Mouse (Mus musculus): ENCODE data around the gene Aars2. TPM values are rescaled to one million over a fixed set of nuclear protein-coding genes. Genes with fewer than 3 reads are reported as not detected.

Gene Aars2
- polyA plus RNA-seq (2015; fragmentation: Nextera tagmentation; extraction: Ambion mirVana), result 17.6 and 19.4 TPM in 2 replicates

DNA sequence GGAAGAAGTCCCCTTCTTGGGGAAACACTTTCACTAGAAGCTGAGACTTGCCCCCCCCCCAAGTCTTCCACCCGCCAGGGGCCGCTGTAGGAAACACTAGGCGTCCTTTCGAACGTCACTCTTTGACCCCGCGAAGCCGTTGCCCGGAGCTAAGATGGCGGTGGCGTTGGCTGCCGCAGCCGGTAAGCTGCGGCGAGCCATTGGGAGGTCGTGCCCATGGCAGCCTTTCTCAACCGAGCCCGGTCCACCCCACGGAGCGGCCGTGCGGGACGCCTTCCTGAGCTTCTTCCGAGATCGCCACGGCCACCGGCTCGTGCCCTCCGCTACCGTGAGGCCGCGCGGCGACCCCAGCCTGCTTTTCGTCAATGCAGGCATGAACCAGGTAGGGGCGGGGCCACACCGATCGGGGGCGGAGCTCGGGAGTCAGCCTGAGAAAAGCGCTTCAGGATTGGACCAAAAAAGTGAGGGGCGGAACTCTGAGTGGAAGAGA is at the start of gene Aars2:
Gene Aars2 (plus strand): TSS at position 142 of the 490 bp plus-strand sequence.
- peak; percentile 93 for ATAC-seq
- H3K9me3 ChIP-seq, result no peaks in the 10 kb centered on the region
- peak within 1 kb of the TSS; percentile 78 for H3K9ac ChIP-seq (replicated peaks)
- peak within 1 kb of the TSS; percentile 40 for H3K4me2 ChIP-seq (replicated peaks)
- WGBS, result under 1% methylated on average over 42 of the region's 42 CpGs
- peak within 1 kb of the TSS; percentile 73 for H3K4me3 ChIP-seq (replicated peaks)
- peaks cover 10% of the 10 kb centered on the region for H3K4me1 ChIP-seq (replicated peaks)
- no peaks in the 10 kb centered on the region for H3K27me3 ChIP-seq
- H3K27ac ChIP-seq, result peak within 1 kb of the TSS; percentile 89
- H3K36me3 ChIP-seq, result peaks cover 30% of the 10 kb centered on the region

DNA sequence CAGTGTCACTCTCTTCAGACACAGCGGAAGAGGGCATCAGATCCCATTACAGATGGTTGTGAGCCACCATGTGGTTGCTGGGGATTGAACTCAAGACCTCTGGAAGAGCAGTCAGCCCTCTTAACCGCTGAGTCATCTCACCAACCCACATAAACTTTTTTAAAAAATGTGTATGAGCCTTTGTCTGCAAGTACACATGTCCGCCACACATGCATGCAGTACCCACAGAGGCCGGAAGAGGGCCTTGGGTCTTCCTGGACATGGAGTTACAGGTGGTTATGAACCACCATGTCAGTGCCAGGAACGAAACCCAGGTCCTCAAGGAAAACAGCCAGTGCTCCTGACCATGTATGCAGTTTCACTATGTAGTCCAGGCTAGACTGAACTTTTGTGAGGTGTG is 49.2 kb upstream of the Aars2 start:
- no peak overlapping the region for H3K4me3 ChIP-seq (replicated peaks)

GRCm38 (mm10) chr17:45458516-45458915 is 48.1 kb upstream of the Aars2 start:
- Histone ChIP-seq H3K27ac (no peak overlapping the region), H3K9ac (replicated peaks) (no peak overlapping the region), H3K4me2 (replicated peaks) (no peak overlapping the region), H3K36me3 (no peaks in the 10 kb centered on the region), H3K4me3 (replicated peaks) (no peak overlapping the region), H3K9me3 (no peaks in the 10 kb centered on the region), H3K27me3 (no peaks in the 10 kb centered on the region), H3K4me1 (replicated peaks) (peaks cover 13% of the 10 kb centered on the region)
- 83% methylated on average over 4 of the region's 4 CpGs for WGBS
- ATAC-seq, result no peak

More for the DNA sequence above, 49.2 kb upstream of the Aars2 start:
- no peak overlapping the region for H3K9ac ChIP-seq (replicated peaks)
- H3K27ac ChIP-seq, result no peak overlapping the region; the same call in 1 of the 2 replicates
- ATAC-seq, result no peak
- H3K36me3 ChIP-seq, result no peaks in the 10 kb centered on the region
- H3K4me2 ChIP-seq (replicated peaks), result no peak overlapping the region
- H3K9me3 ChIP-seq, result no peaks in the 10 kb centered on the region
- H3K4me1 ChIP-seq (replicated peaks), result peaks cover 13% of the 10 kb centered on the region
- WGBS, result 91% methylated on average over 5 of the region's 5 CpGs
- H3K27me3 ChIP-seq, result no peaks in the 10 kb centered on the region

GRCm38 (mm10) chr17:45459062-45459461 is 47.6 kb upstream of the Aars2 start:
- no peak for ATAC-seq
- Histone ChIP-seq H3K4me1 (replicated peaks) (peaks cover 13% of the 10 kb centered on the region), H3K4me3 (replicated peaks) (no peak overlapping the region), H3K9ac (replicated peaks) (no peak overlapping the region), H3K4me2 (replicated peaks) (no peak overlapping the region), H3K27ac (no peak overlapping the region), H3K27me3 (no peaks in the 10 kb centered on the region), H3K9me3 (no peaks in the 10 kb centered on the region), H3K36me3 (no peaks in the 10 kb centered on the region)
- 91% methylated on average over 8 of the region's 8 CpGs for WGBS

DNA sequence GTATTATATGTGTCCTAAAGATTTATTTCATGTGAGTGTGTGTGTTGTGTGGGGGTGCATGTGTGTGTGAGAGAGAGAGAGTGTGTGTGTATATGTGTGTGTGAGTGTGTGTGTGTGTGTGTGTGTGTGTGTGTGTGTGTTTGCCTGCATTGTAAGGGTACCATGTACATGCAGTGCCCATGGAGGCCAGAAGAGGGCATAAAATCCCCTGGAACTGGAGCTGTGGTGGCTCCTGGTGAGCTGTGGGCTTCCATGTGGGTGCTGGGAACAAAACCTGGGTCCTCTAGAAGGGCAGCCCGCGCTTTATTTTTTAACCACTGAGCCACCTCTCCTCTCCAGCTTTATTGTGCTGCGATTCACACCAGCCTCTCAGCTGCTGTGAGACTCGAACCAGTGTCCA is 44.1 kb upstream of the Aars2 start:
- Histone ChIP-seq H3K36me3 (no peaks in the 10 kb centered on the region), H3K27me3 (no peaks in the 10 kb centered on the region), H3K9ac (replicated peaks) (no peak overlapping the region), H3K4me2 (replicated peaks) (no peak overlapping the region), H3K4me3 (replicated peaks) (no peak overlapping the region), H3K9me3 (no peaks in the 10 kb centered on the region), H3K27ac (no peak overlapping the region), H3K4me1 (replicated peaks) (no peaks in the 10 kb centered on the region)
- no peak for ATAC-seq
- WGBS, result 91% methylated on average over 4 of the region's 4 CpGs

DNA sequence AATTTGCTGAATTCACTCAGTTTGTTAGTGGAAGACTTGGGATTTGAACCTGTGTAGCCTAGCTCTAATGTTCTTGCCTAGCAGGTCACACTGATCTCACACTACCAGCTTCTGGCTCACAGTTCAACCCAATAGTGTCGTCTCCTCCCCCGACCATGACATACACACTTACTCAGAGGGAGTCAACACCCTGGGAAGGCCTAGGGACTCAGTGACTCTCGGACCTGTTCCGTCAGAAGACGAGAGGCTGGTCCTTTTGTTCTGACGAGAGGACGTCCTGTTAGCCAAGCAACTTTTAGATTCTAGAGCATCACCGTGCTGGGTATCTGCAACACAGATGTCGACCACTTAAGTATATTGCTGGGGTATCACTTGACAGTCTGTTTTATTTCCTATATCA is 42.4 kb upstream of the Aars2 start:
- Histone ChIP-seq H3K4me2 (replicated peaks) (no peak overlapping the region), H3K36me3 (no peaks in the 10 kb centered on the region), H3K27ac (no peak overlapping the region), H3K4me3 (replicated peaks) (no peak overlapping the region), H3K4me1 (replicated peaks) (no peaks in the 10 kb centered on the region), H3K9me3 (no peaks in the 10 kb centered on the region), H3K27me3 (no peaks in the 10 kb centered on the region), H3K9ac (replicated peaks) (no peak overlapping the region)
- no peak for ATAC-seq
- 90% methylated on average over 9 of the region's 9 CpGs for WGBS

DNA sequence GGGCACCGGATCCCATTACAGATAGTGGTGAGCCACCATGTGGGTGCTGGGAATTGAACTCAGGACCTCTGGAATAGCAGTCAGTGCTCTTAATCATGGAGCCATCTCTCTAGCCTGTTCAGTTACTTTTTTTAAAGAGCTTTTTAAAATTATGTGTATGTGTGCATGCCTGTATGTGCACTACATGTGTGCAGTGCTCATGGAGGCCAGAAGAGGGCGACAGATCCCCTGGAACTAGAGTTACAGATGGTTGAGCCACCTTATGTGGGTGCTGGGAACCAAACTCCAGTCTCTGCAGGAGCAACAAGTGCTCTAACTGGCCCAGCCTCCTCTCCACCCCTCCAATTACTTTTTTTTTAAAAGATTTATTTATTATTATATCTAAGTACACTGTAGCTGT is 39.9 kb upstream of the Aars2 start:
- no peak for ATAC-seq
- no peak overlapping the region for H3K9ac ChIP-seq (replicated peaks)
- no peak overlapping the region for H3K4me3 ChIP-seq (replicated peaks)
- no peaks in the 10 kb centered on the region for H3K27me3 ChIP-seq
- no peak overlapping the region for H3K4me2 ChIP-seq (replicated peaks)
- no peaks in the 10 kb centered on the region for H3K9me3 ChIP-seq
- H3K36me3 ChIP-seq, result no peaks in the 10 kb centered on the region
- no peaks in the 10 kb centered on the region for H3K4me1 ChIP-seq (replicated peaks)
- whole genome bisulfite sequencing, result 64% methylated on average over 2 of the region's 2 CpGs
- H3K27ac ChIP-seq, result no peak overlapping the region

GRCm38 (mm10) chr17:45468302-45468701 is 38.3 kb upstream of the Aars2 start:
- H3K4me1 ChIP-seq (replicated peaks), result no peaks in the 10 kb centered on the region
- H3K4me3 ChIP-seq (replicated peaks), result no peak overlapping the region
- H3K4me2 ChIP-seq (replicated peaks), result no peak overlapping the region
- no peaks in the 10 kb centered on the region for H3K9me3 ChIP-seq
- no peaks in the 10 kb centered on the region for H3K27me3 ChIP-seq
- no peak overlapping the region for H3K27ac ChIP-seq
- H3K36me3 ChIP-seq, result no peaks in the 10 kb centered on the region
- WGBS, result 88% methylated on average over 5 of the region's 5 CpGs
- H3K9ac ChIP-seq (replicated peaks), result no peak overlapping the region
- ATAC-seq, result no peak

GRCm38 (mm10) chr17:45470726-45471125 is 35.9 kb upstream of the Aars2 start:
- no peak for ATAC-seq
- WGBS, result 86% methylated on average over 7 of the region's 7 CpGs

GRCm38 (mm10) chr17:45473667-45474066 is 33.0 kb upstream of the Aars2 start:
- no peak for ATAC-seq
- H3K4me2 ChIP-seq (replicated peaks), result no peak overlapping the region
- H3K36me3 ChIP-seq, result no peaks in the 10 kb centered on the region
- no peak overlapping the region for H3K9ac ChIP-seq (replicated peaks)
- no peak overlapping the region for H3K4me3 ChIP-seq (replicated peaks)
- H3K9me3 ChIP-seq, result no peaks in the 10 kb centered on the region
- peaks cover 17% of the 10 kb centered on the region for H3K4me1 ChIP-seq (replicated peaks)
- peaks cover 15% of the 10 kb centered on the region; the same call in 1 of the 2 replicates for H3K27me3 ChIP-seq
- WGBS, result 79% methylated on average over 6 of the region's 6 CpGs
- H3K27ac ChIP-seq, result no peak overlapping the region

More at GRCm38 (mm10) chr17:45470726-45471125, 35.9 kb upstream of the Aars2 start:
- no peaks in the 10 kb centered on the region for H3K9me3 ChIP-seq
- no peak overlapping the region for H3K4me3 ChIP-seq (replicated peaks)
- no peak overlapping the region for H3K4me2 ChIP-seq (replicated peaks)
- H3K27me3 ChIP-seq, result 0 out of 2 replicates have a peak, but pooled peaks cover 1% of the 10 kb centered on the region
- no peak overlapping the region for H3K27ac ChIP-seq
- H3K9ac ChIP-seq (replicated peaks), result no peak overlapping the region
- peaks cover 10% of the 10 kb centered on the region for H3K4me1 ChIP-seq (replicated peaks)
- H3K36me3 ChIP-seq, result no peaks in the 10 kb centered on the region

DNA sequence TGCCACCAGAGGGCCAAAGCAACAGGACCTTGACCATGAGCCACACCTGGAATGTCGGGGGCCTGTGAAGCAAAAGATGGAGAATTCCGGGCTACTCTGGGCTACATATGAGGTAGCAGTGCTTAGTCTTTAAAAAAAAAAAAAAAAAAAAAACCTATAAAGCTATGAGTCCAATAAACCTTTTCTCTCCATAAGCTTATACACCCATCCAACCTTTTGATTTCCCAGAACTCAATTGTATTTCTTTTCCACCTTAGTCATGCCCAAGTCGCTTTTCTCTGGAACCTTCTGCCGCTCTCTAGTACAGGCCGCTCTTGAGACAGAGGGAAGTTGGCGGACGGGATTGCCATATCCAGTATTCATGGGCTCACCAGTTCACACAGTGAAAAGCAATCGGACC is 32.5 kb upstream of the Aars2 start:
- peak; percentile 46 for ATAC-seq
- Histone ChIP-seq H3K36me3 (no peaks in the 10 kb centered on the region), H3K27ac (no peak overlapping the region), H3K27me3 (peaks cover 15% of the 10 kb centered on the region; the same call in 1 of the 2 replicates), H3K4me2 (replicated peaks) (peak overlapping the region; percentile 57), H3K9ac (replicated peaks) (no peak overlapping the region; the same call in 1 of the 2 replicates), H3K4me3 (replicated peaks) (peak overlapping the region; percentile 37), H3K4me1 (replicated peaks) (peaks cover 17% of the 10 kb centered on the region), H3K9me3 (no peaks in the 10 kb centered on the region)
- WGBS, result 68% methylated on average over 8 of the region's 8 CpGs

DNA sequence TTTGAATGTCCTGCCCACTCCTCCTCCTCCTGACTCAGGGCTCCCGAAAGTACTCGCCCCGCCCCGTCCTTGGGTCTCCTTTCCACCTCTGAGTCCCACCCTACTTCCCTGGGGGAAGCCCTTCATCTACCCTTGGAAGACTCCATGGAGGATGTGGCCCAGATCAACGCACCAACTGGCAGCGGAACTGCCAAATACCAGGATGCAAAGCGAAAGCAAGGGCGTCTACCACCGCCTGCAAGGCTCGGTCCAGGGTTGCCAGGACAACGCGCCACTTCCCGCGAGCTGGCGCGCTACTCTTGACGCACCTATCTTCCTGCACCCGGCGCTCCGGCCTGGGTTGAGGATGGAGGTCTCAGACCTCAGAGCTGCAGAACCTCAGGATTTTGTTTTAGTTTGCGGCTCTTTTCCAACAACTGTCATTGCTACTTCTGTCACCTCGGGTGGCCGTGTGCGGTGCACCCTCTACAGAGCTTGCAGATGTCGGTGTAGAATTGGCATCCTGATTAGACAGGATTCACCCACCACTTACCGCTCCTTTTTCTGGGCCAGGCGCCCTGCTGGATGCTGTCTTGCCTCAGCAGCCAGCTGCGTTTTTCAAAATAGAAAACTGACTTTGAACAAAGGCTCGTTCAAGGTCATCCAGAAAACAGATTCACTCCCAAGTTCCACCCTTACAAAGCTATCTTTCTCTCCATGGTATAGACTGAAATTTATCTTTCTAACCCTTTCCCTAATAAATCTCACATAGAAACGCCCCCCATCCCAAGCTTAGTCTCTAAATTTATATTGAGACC is 31.8 kb upstream of the Aars2 start, which contains the start of gene Spats1:
Gene Spats1 (minus strand): TSS at position 747 of the 797 bp plus-strand sequence.
- Histone ChIP-seq H3K36me3 (no peaks in the 10 kb centered on the region), H3K4me1 (replicated peaks) (peaks cover 17% of the 10 kb centered on the region), H3K4me3 (replicated peaks) (peak within 1 kb of the TSS; percentile 37), H3K4me2 (replicated peaks) (peak within 1 kb of the TSS; percentile 57), H3K9me3 (no peaks in the 10 kb centered on the region), H3K27ac (0 out of 2 replicates have a peak within 1 kb of the TSS, but pooled peaks have one; percentile 22), H3K27me3 (peaks cover 15% of the 10 kb centered on the region; the same call in 1 of the 2 replicates), H3K9ac (replicated peaks) (peak within 1 kb of the TSS; percentile 51; the same call in 1 of the 2 replicates)
- WGBS, result 5% methylated on average over 30 of the region's 30 CpGs
- ATAC-seq, result peak; percentile 90

Data from midbrain, embryonic 13.5 days (tissue).